Mouse (Mus musculus): ENCODE measurements around the gene Slc45a3.

Gene Slc45a3

GRCm38 (mm10) chr1:132030574-132030973 is 67.8 kb downstream of the Slc45a3 start:
- DNase-seq: no peak

- DNase-seq: no peak
Observed at GRCm38 (mm10) chr1:132032172-132032571, 69.4 kb downstream of the Slc45a3 start.

All from kidney, postnatal 4 days (tissue).